Mouse (Mus musculus): ENCODE results near the gene Fbxo42. TPM values are rescaled to one million over a fixed set of nuclear protein-coding genes. Genes with fewer than 3 reads are reported as not detected.

Fbxo42 gene
- total RNA-seq, 4 experiments from 2014 or later: 24.5 to 32.1 (median 29.0) TPM

Other genes starting within 250 kb of the Fbxo42 start
- gene Padi2, start 241.6 kb upstream of the Fbxo42 start, total RNA-seq (2022): 1 to 10 TPM; 2.4 to 3.1 (median 2.8) TPM
- gene Sdhb, start 186.7 kb upstream of the Fbxo42 start, total RNA-seq (2022): 100 to 1,000 TPM; 248 to 401 (median 344) TPM
- 10 to 100 TPM; 40.4 to 56.6 (median 46.2) TPM for gene Atp13a2, start 161.0 kb upstream of the Fbxo42 start, total RNA-seq (2022)
- 10 to 100 TPM in 2 of 4 experiments, 1 to 10 TPM in 2; 9.1 to 12.3 (median 10.3) TPM for gene Mfap2, start 137.5 kb upstream of the Fbxo42 start, total RNA-seq (2022)
- 10 to 100 TPM in 3 of 4 experiments, 1 to 10 TPM in 1; 8.4 to 22.2 (median 13.2) TPM for gene Crocc, start 87.4 kb upstream of the Fbxo42 start, total RNA-seq (2022)
- gene Necap2, start 69.6 kb upstream of the Fbxo42 start, total RNA-seq (2022): 10 to 100 TPM; 55.4 to 82.5 (median 71.9) TPM
- gene Spata21, start 59.6 kb upstream of the Fbxo42 start, total RNA-seq (2022): not detected
- gene Szrd1, start 8.1 kb upstream of the Fbxo42 start, total RNA-seq (2022): 100 to 1,000 TPM in 3 of 4 experiments, 10 to 100 TPM in 1; 96.1 to 123 (median 115) TPM
- 1 to 10 TPM; 1.6 to 2.6 (median 2.2) TPM for gene Rsg1, start 66.0 kb downstream of the Fbxo42 start, total RNA-seq (2022)
- gene Arhgef19, start 91.6 kb downstream of the Fbxo42 start, total RNA-seq (2022): 100 to 1,000 TPM in 1 of 4 experiments, 10 to 100 TPM in 3; 43.5 to 113 (median 60.0) TPM
- 10 to 100 TPM; 11.4 to 21.1 (median 16.2) TPM for gene Epha2, start 153.3 kb downstream of the Fbxo42 start, total RNA-seq (2022)
- gene Fam131c, start 220.3 kb downstream of the Fbxo42 start, total RNA-seq (2022): 1 to 10 TPM; 1.2 to 5.7 (median 2.8) TPM

Measured in adrenal gland, adult 8-10 months (tissue).